Mouse (Mus musculus) stomach, postnatal 0 days (tissue): Measurements from ENCODE around the gene Bicc1.

Experiments used
- CTCF ChIP-seq: IDR thresholded peaks from 2 replicates; pipeline ENCODE4 v1.5.1; 2016; ENCODE audit warnings: antibody characterized with exemption, low read depth, mild to moderate bottlenecking, moderate library complexity
- EP300 ChIP-seq: optimal IDR thresholded peaks from 2 replicates; pipeline ENCODE3; 2016; ENCODE audit warnings: antibody characterized with exemption

GRCm38 (mm10) chr10:71120121-71120768 lies 39.3 kb downstream of the Bicc1 start:
- TF ChIP-seq CTCF = no peak
- no peak for TF ChIP-seq EP300
